Mouse (Mus musculus): ENCODE results near the gene Ermp1.

- TF ChIP-seq POLR2A (IDR thresholded peaks at IDR 0.05; ENCODE audit: borderline replicate concordance, insufficient read depth, low read length) (no peak), CTCF (IDR thresholded peaks at IDR 0.05; ENCODE audit: borderline replicate concordance, insufficient read depth, low read depth, low read length) (no peak)
Measured at GRCm38 (mm10) chr19:29603548-29604353, 44.5 kb downstream of the Ermp1 start.
